23 mouse cellular contexts compared by ENCODE assay signal in the genomic region with DNA sequence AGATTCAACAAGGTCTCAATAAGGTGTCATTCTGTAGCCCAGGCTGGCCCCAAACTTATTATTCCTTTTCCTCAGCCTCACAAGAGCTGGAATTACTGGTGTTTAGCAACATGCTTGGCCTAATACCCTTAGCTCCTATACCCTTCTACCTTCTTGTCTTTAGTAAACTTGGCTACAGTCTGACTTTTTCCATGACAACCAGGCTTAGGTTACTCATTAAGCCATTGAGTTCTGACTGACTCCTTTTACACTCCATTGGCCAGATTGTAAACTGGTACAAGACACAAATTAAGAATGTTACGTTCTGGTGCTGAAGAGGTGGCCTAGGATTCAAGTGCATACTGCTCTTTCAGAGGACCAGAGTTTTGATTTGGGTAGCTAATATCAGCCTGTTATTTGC. TPM values are rescaled to one million over a fixed set of nuclear protein-coding genes. Genes with fewer than 3 reads are reported as not detected.
DNase-seq lines count a peak whose midpoint lies in the region; ATAC-seq and TF ChIP-seq lines count a peak whose summit lies in the region.
"Had no signal": no experiment of that assay in that cellular context is flagged by ENCODE, and none has a peak within 500 bp of the region (broad histone marks: within the 10 kb centered on the region; RNA-seq: fewer than 3 reads in every experiment).

No protein-coding gene starts in this region.

- H3K4me3 ChIP-seq in kidney, postnatal 0 days (replicated peaks; ENCODE audit: low read depth, low read length), result no peak overlapping the region
- H3K4me3 ChIP-seq in liver, postnatal 0 days (ENCODE audit: low read depth, low read length), result no peak overlapping the region
- no peak overlapping the region for H3K4me3 ChIP-seq in liver, embryonic 12.5 days
- H3K4me3 ChIP-seq: embryonic facial prominence, embryonic 10.5 days; forebrain, embryonic 13.5 days; heart, adult 2 months; heart, embryonic 15.5 days had no signal

- H3K9ac ChIP-seq in kidney, postnatal 0 days (ENCODE audit: low read depth, low read length), result no peak overlapping the region
- no peak overlapping the region for H3K9ac ChIP-seq in liver, postnatal 0 days (replicated peaks)
- H3K9ac ChIP-seq in liver, embryonic 12.5 days, result no peak overlapping the region
- H3K9ac ChIP-seq: forebrain, embryonic 13.5 days; forebrain, postnatal 0 days; heart, embryonic 15.5 days; hindbrain, embryonic 14.5 days had no signal

- no peaks in the 10 kb centered on the region for H3K9me3 ChIP-seq in kidney, postnatal 0 days (replicated peaks; ENCODE audit: low read length)
- no peaks in the 10 kb centered on the region for H3K9me3 ChIP-seq in liver, postnatal 0 days (ENCODE audit: low read length)
- H3K9me3 ChIP-seq in liver, embryonic 12.5 days (replicated peaks), result no peaks in the 10 kb centered on the region
- H3K9me3 ChIP-seq: embryonic facial prominence, embryonic 10.5 days; forebrain, embryonic 13.5 days; heart, embryonic 15.5 days had no signal

- DNase-seq in kidney, adult 11 months, result peak; percentile 36
- DNase-seq in kidney, postnatal 4 days, result no peak
- peak; percentile 38 for DNase-seq in kidney, postnatal 0 days (ENCODE audit: low spot score)
- DNase-seq in kidney, postnatal 25 days, result no peak
- DNase-seq in liver, postnatal 0 days, result no peak
- DNase-seq in left cerebral cortex, adult 9 months (ENCODE audit: low spot score in 2 of 2), result no peak
- DNase-seq: adrenal gland, adult 2 months; adrenal gland, postnatal 25 days; cerebellum, adult 2 months; cerebellum, postnatal 10 days; forebrain, postnatal 0 days; gastrocnemius, postnatal 14 days; heart, adult 2 months; heart, postnatal 14 days had no signal

- H3K27ac ChIP-seq in kidney, postnatal 0 days, result no peak overlapping the region
- no peak overlapping the region for H3K27ac ChIP-seq in liver, postnatal 0 days (ENCODE audit: low read depth)
- H3K27ac ChIP-seq in liver, embryonic 12.5 days, result no peak overlapping the region
- H3K27ac ChIP-seq: embryonic facial prominence, embryonic 10.5 days; forebrain, embryonic 13.5 days; heart, adult 2 months; heart, embryonic 15.5 days; hindbrain, embryonic 14.5 days had no signal

- TF ChIP-seq EP300 in liver, postnatal 0 days (IDR thresholded peaks at IDR 0.05; ENCODE audit: low read depth), result no peak

- 56% methylated on average over 1 of the region's 1 CpGs for WGBS in kidney, postnatal 0 days
- 60% methylated on average over 1 of the region's 1 CpGs for WGBS in liver, postnatal 0 days (ENCODE audit: insufficient replicate concordance)
- WGBS in liver, embryonic 12.5 days (ENCODE audit: insufficient replicate concordance), result 68% methylated on average over 1 of the region's 1 CpGs

- no peak overlapping the region for H3K4me2 ChIP-seq in kidney, postnatal 0 days (ENCODE audit: low read length)
- H3K4me2 ChIP-seq in liver, postnatal 0 days (ENCODE audit: low read depth, low read length), result peak overlapping the region; percentile 38; the same call in 1 of the 2 replicates
- H3K4me2 ChIP-seq in liver, embryonic 12.5 days, result no peak overlapping the region
- H3K4me2 ChIP-seq: forebrain, embryonic 13.5 days; heart, embryonic 11.5 days; heart, embryonic 15.5 days; hindbrain, embryonic 14.5 days had no signal

- no peaks in the 10 kb centered on the region for H3K27me3 ChIP-seq in kidney, postnatal 0 days (ENCODE audit: insufficient read depth, low read length)
- H3K27me3 ChIP-seq in liver, postnatal 0 days (ENCODE audit: insufficient read depth, low read length), result no peaks in the 10 kb centered on the region
- H3K27me3 ChIP-seq in liver, embryonic 12.5 days (replicated peaks), result peaks cover 17% of the 10 kb centered on the region; the same call in 1 of the 2 replicates
- H3K27me3 ChIP-seq: forebrain, embryonic 13.5 days; Patski had no signal

- no peak for ATAC-seq in kidney, postnatal 0 days (replicated peaks; ENCODE audit: low FRiP score, low read depth)
- no peak for ATAC-seq in liver, postnatal 0 days
- ATAC-seq in liver, embryonic 12.5 days, result no peak
- ATAC-seq: activated CD4-positive, CD25-positive, alpha-beta regulatory T cell, adult 4 months; forebrain, embryonic 13.5 days; forebrain, postnatal 0 days; Patski had no signal

- H3K4me1 ChIP-seq in kidney, postnatal 0 days (replicated peaks; ENCODE audit: insufficient read depth, low read length), result no peaks in the 10 kb centered on the region
- H3K4me1 ChIP-seq in liver, postnatal 0 days (ENCODE audit: insufficient read depth), result peaks cover 32% of the 10 kb centered on the region
- peaks cover 32% of the 10 kb centered on the region for H3K4me1 ChIP-seq in liver, embryonic 12.5 days
- H3K4me1 ChIP-seq: heart, embryonic 15.5 days had no signal

- TF ChIP-seq CTCF in kidney, postnatal 0 days (IDR thresholded peaks at IDR 0.05; ENCODE audit: low read depth), result no peak
- TF ChIP-seq CTCF in liver, postnatal 0 days (IDR thresholded peaks at IDR 0.05; ENCODE audit: low read depth), result no peak

- 0 out of 2 replicates have a peak, but pooled peaks cover 3% of the 10 kb centered on the region for H3K36me3 ChIP-seq in kidney, postnatal 0 days (ENCODE audit: insufficient read depth, low read length)
- H3K36me3 ChIP-seq in liver, postnatal 0 days (replicated peaks; ENCODE audit: insufficient read depth, low read length), result peaks cover 33% of the 10 kb centered on the region
- no peaks in the 10 kb centered on the region for H3K36me3 ChIP-seq in liver, embryonic 12.5 days
- H3K36me3 ChIP-seq: embryonic facial prominence, embryonic 10.5 days; heart, embryonic 15.5 days had no signal

RNA-seq across cellular contexts. Expression of a gene that starts 4.7 kb away (rescaled TPM):
- 8.3 and 12.0 TPM in 2 replicates for polyA plus RNA-seq in kidney, postnatal 0 days (2015; fragmentation: Nextera tagmentation; extraction: Ambion mirVana)
- 19.2 and 24.1 TPM in 2 replicates for polyA plus RNA-seq in liver, postnatal 0 days (2015; fragmentation: Nextera tagmentation; extraction: Ambion mirVana)
- 5.0 and 5.9 TPM in 2 replicates for polyA plus RNA-seq in liver, embryonic 12.5 days (2016; fragmentation: Nextera tagmentation; extraction: Ambion mirVana)

RNA-seq across cellular contexts. Expression of a gene that starts 39.9 kb away (rescaled TPM):
- 0.19 and 0.32 TPM in 2 replicates for polyA plus RNA-seq in kidney, postnatal 0 days (2015; fragmentation: Nextera tagmentation; extraction: Ambion mirVana)
- 6.5 and 6.7 TPM in 2 replicates for polyA plus RNA-seq in liver, postnatal 0 days (2015; fragmentation: Nextera tagmentation; extraction: Ambion mirVana)
- polyA plus RNA-seq in liver, embryonic 12.5 days (2016; fragmentation: Nextera tagmentation; extraction: Ambion mirVana), result 7.2 and 8.4 TPM in 2 replicates
- polyA plus RNA-seq: forebrain, embryonic 13.5 days had no signal

RNA-seq across cellular contexts. Expression of a gene that starts 49.6 kb away (rescaled TPM):
- polyA plus RNA-seq in kidney, postnatal 0 days (2015; fragmentation: Nextera tagmentation; extraction: Ambion mirVana), result 43.8 and 47.6 TPM in 2 replicates
- 77.9 and 84.7 TPM in 2 replicates for polyA plus RNA-seq in liver, postnatal 0 days (2015; fragmentation: Nextera tagmentation; extraction: Ambion mirVana)
- polyA plus RNA-seq in liver, embryonic 12.5 days (2016; fragmentation: Nextera tagmentation; extraction: Ambion mirVana), result 15.6 and 17.7 TPM in 2 replicates
- polyA plus RNA-seq: C2C12, Patski had no signal

Comparison
In these comparisons a context has a peak if more than half of its experiments do, and no peak if none do; other contexts are left out.
1. DNase-seq: peak in kidney, adult 11 months (single experiment) and kidney, postnatal 0 days (single experiment); none in kidney, postnatal 4 days (0 of 2), kidney, postnatal 25 days (0 of 2), liver, postnatal 0 days (single experiment) and left cerebral cortex, adult 9 months (0 of 2).